Mouse (Mus musculus) urinary bladder, postnatal 10 days (tissue): Measurements from ENCODE around the gene Cox10.

Experiments
- DNase-seq: peaks from one replicate; pipeline ENCODE4 v3.0.0; 2022; ENCODE audit warnings: low spot score

Cox10 gene

GRCm38 (mm10) chr11:63999431-63999830 lies 79.8 kb downstream of the Cox10 start:
- DNase-seq: no peak

GRCm38 (mm10) chr11:63991958-63992357 lies 87.3 kb downstream of the Cox10 start:
- DNase-seq: no peak

DNA sequence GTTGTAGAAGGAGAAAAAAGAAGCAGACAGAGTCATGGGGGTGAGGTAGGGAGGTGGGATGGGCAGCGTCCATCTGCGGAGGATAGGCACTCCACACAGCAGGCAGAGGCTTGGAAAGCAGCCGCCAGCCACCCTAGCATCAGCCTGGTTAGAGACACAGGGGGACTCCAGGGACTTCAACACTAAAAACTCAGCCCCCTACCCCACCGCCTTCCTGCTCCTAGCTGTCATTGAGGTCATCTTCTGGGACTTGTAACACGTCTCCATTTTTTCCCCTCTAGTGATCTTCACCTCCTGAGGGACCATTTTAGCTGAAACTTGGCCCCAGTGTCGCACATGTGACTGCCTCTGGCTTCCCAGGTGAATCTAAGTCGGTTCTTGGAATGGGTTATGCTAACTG lies 88.5 kb downstream of the Cox10 start:
- DNase-seq: no peak

- DNase-seq: no peak
Observed at GRCm38 (mm10) chr11:63990311-63990710, 89.0 kb downstream of the Cox10 start.

GRCm38 (mm10) chr11:63988991-63989860 lies 90.0 kb downstream of the Cox10 start:
- DNase-seq: no peak

GRCm38 (mm10) chr11:63988031-63988665 lies 91.1 kb downstream of the Cox10 start:
- DNase-seq: no peak

DNA sequence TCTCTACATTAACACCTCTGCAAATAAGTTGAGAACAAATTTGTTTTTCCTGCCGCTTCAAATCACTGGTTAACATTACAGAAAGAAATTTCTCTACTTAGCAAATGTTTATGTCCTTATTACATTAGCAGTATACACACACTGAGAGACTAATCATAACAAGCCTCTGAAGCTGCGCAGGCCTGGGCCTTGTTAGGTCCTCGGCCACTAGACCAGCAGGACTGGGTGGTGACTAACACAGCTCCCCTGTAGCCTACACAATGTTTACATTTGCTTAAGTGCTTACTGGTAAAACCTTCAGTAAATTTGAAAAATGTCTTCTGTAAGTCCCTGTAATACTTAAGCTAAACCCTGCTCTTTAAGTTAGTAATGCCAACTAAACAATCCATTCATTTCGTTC lies 92.6 kb downstream of the Cox10 start:
- no peak for DNase-seq

DNA sequence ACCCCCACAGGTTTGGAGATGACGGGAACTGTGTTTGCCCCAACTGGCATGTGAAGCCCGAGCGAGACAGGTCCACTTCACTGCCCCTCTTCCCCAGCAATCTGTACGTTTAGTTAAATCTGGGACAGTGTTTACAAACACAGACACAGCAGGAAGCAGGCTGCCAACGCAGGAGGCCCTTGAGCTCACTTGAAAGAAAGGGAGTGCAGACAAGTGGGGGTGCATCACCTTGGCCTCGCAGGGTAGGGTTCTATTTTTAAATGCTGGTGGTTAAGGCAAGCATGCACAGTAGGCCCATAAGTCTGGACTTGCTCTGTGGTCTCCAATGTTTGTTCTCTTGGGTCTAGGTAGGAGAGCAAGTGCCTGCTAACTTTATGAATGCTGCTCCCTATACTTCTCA lies 93.8 kb downstream of the Cox10 start:
- no peak for DNase-seq

DNA sequence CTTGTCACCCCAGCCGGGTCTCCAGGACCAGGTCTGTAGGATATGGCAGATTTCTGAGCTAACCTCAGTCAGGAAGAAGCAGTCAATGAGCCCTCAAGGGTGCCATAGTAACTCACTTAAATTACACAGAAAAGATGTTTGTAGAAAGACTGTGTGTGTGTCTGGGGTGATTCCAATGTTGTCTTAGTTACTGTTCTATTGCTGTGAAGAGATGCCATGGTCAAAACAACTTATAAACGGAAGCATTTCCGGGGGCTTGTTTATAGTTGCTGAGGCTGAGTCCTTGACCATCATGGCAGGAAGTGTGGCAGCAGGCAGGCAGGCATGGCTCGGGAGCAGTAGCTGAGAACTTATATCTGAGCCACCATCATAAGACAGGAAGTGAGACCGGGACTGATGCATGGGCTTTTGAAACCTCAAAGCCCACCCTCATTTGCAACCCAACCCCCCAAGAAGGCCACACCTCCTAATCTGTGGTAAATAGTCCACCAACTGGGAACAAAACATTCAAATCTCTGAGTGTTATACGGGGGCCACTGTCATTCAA lies 94.6 kb downstream of the Cox10 start:
- DNase-seq: no peak

DNA sequence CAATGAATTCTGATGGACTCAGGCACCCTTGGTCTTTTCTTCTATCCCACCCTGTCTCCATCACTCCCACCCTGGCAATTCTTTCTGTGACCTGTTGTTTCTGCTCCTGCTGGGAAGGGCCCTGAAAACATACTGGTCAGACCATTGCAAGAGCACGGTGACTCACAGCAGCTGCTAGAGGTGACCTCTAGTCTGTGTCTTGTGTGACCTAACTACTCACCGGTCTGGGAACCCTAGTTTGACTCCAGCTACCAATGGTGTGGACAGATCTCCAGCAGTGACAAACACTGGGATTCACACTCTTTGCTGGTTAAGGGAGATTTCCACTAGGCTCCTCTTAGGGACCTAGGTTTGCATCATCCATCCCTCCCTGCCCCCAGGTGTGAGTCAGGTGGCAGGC lies 101.5 kb downstream of the Cox10 start:
- no peak for DNase-seq

DNA sequence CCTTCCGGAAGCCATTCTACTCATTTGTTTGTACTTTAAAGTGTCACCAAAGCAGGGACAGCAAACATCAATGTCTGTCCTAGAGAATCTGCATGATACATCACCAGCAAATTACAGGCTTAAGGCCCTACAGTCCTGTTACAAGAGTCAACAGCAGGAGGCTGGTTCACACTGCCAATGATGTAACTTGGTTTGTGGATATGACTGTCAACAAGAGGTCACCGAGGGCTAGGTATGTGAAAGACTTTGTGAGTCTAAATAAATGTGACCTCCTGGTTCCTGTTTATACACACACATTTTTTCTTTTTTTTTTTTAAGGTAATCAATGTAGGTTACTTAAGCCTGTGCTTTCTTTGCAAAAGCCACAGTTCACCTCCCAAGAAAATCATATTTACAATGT lies 102.5 kb downstream of the Cox10 start:
- no peak for DNase-seq

DNA sequence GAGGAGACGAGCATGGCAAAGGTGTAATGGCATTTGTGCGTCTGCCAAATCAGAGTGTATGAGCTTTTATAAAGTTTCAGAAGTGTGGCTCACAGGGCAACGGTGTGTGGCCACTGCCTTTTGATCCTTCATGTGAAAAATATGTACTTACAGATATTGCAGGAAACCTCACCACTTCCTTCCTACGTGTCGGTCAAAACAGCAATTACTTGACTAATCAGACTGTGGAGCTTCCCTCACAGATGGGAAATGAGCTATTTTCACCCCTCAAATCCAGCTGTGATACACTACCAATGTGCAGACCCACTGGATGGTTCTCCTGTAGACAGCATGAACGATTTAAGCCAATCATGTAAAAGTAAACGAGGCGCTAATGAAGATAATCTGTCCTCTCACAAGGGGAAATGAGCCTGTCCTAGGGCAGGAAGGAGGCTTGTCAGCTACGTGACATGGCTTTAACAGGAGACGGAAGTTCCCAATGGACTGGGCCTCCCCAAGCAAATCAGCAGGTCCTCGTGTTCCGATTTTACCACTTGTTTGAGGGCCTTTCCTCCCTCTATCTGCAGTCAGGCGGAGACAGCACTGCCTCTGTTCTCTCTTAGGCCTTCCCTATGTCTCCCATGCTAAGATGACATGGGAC lies 103.9 kb downstream of the Cox10 start:
- no peak for DNase-seq

- DNase-seq: no peak
Observed at GRCm38 (mm10) chr11:63973973-63974372, 105.3 kb downstream of the Cox10 start.

DNA sequence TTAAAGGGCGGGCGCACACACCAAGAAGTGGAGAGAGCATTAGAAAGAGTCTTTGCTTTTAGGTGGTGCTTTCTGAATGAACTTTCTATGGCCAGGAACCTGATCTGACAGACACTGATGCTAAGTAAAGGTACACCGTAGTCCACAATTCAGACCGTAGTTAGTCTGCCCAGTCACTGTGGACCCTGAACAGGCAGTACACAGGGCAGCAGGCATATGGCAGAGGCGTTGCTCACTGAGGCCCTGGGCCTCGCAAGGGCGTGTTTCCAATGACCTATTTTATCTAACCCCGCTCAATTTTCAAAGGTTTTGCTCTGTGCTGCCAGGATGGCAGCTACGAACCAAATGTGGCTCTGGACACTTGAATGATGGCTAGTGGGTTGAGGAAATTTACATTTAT lies 107.8 kb downstream of the Cox10 start:
- no peak for DNase-seq

GRCm38 (mm10) chr11:63970818-63971217 lies 108.5 kb downstream of the Cox10 start:
- DNase-seq: no peak

DNA sequence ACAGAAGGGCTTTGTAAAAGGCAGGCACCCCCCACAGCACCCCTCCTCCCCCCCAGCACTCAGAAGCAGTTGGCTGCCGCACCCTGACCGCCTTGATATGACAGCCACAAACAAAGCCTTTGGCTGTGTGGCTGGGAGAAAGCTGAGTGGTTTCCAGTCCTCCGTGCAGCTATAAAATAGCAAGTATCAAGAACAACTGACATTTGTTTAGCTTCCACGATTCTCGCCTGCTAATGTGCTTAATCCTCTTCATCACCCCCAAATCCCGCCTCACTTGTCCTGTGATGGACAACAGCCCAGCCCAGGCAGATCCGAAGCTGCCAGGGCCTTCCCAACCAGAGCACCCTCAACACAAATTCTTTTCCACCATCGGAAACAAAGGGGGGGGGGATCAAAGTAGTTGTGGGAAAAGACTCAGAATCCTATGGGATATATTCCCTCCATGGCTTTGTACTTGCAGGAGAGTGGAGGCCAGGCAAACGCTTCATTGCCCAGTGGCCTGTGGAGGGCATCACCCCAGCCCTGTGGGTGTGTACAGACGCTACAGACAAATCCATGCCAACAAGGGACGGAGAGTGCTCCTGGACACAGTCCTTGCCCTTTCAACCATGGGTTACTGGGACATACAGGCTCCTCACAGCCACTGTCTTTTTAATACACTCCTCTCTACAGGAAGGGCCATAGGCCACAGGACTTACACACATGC lies 109.9 kb downstream of the Cox10 start:
- DNase-seq: no peak

GRCm38 (mm10) chr11:63968388-63969035 lies 110.8 kb downstream of the Cox10 start:
- DNase-seq: no peak

GRCm38 (mm10) chr11:63967641-63968387 lies 111.5 kb downstream of the Cox10 start:
- DNase-seq: no peak

- no peak for DNase-seq
Observed at GRCm38 (mm10) chr11:63965437-63965836, 113.8 kb downstream of the Cox10 start.

DNA sequence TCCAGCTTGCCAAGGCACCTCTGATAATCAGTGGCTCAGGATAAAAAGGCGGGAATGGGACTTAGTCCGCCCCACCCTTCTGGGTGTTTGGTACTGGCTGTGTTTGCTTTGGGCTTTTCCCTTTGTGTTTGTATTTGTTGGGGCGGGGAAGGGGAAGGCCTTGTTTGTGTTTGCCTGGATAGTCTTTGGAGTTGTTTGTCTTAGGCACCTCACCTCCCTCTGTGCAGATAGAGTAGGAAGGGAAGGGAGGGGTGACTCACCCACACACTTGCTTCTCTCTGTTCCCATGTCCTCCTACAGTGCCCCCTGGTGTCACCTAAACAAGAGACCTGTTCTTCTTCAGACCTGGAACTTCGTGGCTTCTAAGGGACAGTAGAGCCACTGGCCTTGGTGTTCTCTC lies 122.1 kb downstream of the Cox10 start:
- no peak for DNase-seq

DNA sequence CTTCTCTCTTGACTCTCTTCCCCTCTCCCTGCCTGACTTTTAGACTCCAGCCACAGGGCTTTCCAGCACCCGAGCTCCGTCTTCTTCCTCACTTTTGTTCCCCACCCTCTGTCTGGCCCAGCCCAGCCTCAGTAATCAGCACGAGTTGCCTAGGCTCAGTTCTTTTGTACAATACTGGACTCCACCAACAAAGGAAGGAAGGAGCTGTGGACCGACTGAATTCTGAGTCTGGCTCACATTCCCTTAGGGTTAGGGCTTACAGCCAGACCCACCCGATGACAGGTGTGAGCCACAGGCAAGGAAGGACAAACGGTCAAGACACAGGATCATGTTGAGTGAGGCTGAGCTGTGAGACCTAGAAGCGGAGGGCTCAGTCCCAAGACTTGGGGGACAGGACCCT lies 122.5 kb downstream of the Cox10 start:
- no peak for DNase-seq
